Mouse (Mus musculus) erythroblast, embryonic 14.5 days (primary cell): ENCODE results near the gene Bzw1.

ENCODE experiments used
- GATA1 ChIP-seq: IDR thresholded peaks from 2 replicates; pipeline ENCODE4 v1.6.1; 2012; ENCODE audit warnings: low read length, inconsistent platforms, mixed read lengths
- TAL1 ChIP-seq: IDR thresholded peaks from 3 replicates; pipeline ENCODE4 v1.6.1; 2012; ENCODE audit warnings: low read length, inconsistent platforms, mixed read lengths

DNA sequence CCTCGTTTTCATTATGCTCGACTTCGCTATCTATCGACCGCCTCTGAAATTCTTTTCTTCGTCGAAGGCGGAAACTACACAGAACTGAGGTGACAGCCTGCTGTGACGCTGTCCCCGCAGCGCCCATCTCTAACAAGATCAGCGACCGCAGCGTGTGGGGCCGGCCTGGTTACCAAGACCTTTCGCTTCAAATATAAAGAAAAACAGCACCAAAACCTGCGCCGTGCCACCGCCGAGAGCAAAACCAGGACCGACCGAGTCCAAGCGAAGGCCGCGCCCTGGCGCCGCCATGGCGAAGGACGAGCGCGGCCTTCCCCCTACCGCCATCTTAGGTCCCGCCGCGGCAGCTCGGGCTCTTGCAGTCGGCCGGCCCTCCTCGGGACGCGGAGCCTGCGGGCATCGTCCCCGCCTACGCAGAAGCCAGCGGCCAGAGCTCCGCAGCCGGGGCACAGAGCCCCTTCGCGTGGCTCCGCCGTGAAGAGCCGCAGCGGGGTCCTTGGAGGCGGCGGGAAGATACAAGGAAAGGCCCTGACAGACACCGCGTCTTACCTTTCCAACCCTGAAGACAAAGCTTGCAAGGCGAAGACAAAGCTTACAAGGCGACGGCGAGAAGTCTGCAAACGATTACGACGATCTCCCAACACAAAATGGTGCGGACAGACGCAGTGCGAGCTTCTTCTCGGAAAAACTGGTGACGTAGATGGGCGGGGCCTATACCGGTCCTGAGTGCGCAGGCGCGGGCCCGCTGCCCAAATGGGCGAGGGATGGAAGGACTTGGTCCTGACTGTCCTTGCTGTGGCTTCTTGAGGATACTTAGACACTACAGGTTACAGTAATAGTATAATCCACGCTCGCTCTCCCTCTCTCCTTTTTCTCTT is 30.9 kb downstream of the Bzw1 start, which contains the start of gene Clk1:
- no peak for TF ChIP-seq GATA1
- no peak for TF ChIP-seq TAL1
